Mouse (Mus musculus) small intestine, adult 2 months (tissue): ENCODE data around the gene Sept1.

Source experiments
- CTCF ChIP-seq: fragments of 200-500 bp; IDR thresholded peaks from 2 replicates; pipeline ENCODE4 v1.5.1; 2012; ENCODE audit warnings: low read depth, mild to moderate bottlenecking, control low read depth, inconsistent platforms, low read length, moderate library complexity, mixed read lengths; ENCODE audit not compliant: insufficient replicate concordance, insufficient read length; ENCODE audit errors: extremely low read depth
- POLR2A ChIP-seq: fragments of 200-500 bp; IDR thresholded peaks from 2 replicates; pipeline ENCODE4 v1.6.1; 2012; ENCODE audit warnings: low read depth, mild to moderate bottlenecking, control low read depth, inconsistent platforms, low read length, moderate library complexity

DNA sequence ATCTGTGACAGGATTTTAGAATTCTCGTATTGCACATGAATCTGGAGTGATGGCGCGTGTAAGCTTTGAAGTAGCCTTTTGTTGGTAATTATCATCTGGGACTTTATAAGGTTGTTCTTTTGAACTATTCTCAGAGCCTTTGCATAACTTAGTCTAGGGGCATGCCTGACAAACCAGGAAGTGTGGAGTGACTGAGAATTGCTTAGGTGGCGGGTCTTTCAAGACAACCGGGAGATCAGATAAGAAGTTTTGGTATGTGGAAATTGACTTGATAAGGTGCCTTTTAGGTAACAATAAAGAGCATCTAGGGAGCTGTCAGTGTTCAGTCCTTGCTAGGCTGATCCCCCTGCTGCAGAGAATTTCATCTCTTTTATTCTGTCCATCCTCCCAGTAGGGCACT is 66.4 kb downstream of the Sept1 start:
- TF ChIP-seq CTCF, result no peak
- TF ChIP-seq POLR2A, result no peak
